Mouse (Mus musculus) stomach, postnatal 0 days (tissue): ENCODE measurements around the gene Fer.

Experiments used
- CTCF ChIP-seq: IDR thresholded peaks from 2 replicates; pipeline ENCODE4 v1.5.1; 2016; ENCODE audit warnings: antibody characterized with exemption, low read depth, mild to moderate bottlenecking, moderate library complexity
- EP300 ChIP-seq: optimal IDR thresholded peaks from 2 replicates; pipeline ENCODE3; 2016; ENCODE audit warnings: antibody characterized with exemption

DNA sequence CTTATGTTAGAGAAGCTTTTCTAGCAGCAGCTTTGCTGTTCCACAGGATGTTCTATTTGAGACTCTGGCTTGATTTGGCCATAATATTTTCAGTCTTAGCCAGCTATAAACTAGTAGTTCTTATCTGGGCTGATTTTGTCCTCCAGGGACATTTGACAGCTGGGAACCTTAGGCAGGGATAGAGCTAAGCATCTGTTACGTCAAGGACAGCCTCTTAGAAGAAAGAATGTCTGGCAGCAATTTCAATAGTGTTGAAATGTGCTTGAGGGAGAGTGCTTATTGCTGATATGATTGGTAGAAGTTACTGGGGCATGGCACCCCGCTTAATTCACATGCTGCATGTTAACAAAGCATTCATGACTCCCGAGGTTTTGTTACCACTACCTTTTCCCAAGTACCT, 62.7 kb downstream of the Fer start:
- TF ChIP-seq CTCF (no peak), EP300 (no peak)
